Mouse (Mus musculus) lung, embryonic 14.5 days (tissue): ENCODE measurements around the gene Rad50. TPM values are rescaled to one million over a fixed set of nuclear protein-coding genes. Genes with fewer than 3 reads are reported as not detected.

Experiments
- ATAC-seq: fragments of 200-750 bp; cut with Nextera tagmentation; 2 replicates; pipeline ENCODE4 v1.8.0; 2017; ENCODE audit warnings: mild to moderate bottlenecking, moderate TSS enrichment, moderate library complexity; ENCODE audit not compliant: insufficient read depth
- DNase-seq: peaks from one replicate; pipeline ENCODE4 v3.0.0-alpha.2; 2015
- H3K27ac ChIP-seq: fragments of 300-500 bp; sonication (generic); 2 replicates; pipeline ENCODE4 v1.5.1; 2014; ENCODE audit warnings: low read depth, mild to moderate bottlenecking, moderate library complexity
- H3K27me3 ChIP-seq: fragments of 300-500 bp; sonication (generic); 2 replicates; pipeline ENCODE4 v1.6.1; 2014; ENCODE audit warnings: low read length, control low read depth; ENCODE audit not compliant: insufficient read depth
- H3K36me3 ChIP-seq: fragments of 300-500 bp; sonication (generic); 2 replicates; pipeline ENCODE4 v1.6.1; 2014; ENCODE audit warnings: control low read depth; ENCODE audit not compliant: insufficient read depth
- H3K4me1 ChIP-seq: fragments of 300-500 bp; sonication (generic); 2 replicates; pipeline ENCODE4 v1.6.1; 2014; ENCODE audit warnings: antibody characterized with exemption, control low read depth; ENCODE audit not compliant: insufficient read depth
- H3K4me2 ChIP-seq: fragments of 300-500 bp; sonication (generic); 2 replicates; pipeline ENCODE4 v1.6.1; 2014; ENCODE audit warnings: mild to moderate bottlenecking
- H3K4me3 ChIP-seq: fragments of 300-500 bp; sonication (generic); 2 replicates; pipeline ENCODE4 v1.5.1; 2014; ENCODE audit warnings: low read depth, low read length
- H3K9ac ChIP-seq: fragments of 300-500 bp; sonication (generic); 2 replicates; pipeline ENCODE4 v1.6.1; 2014
- H3K9me3 ChIP-seq: fragments of 300-500 bp; sonication (generic); 2 replicates; pipeline ENCODE4 v1.6.1; 2016; ENCODE audit warnings: low read depth, low read length, control low read depth
- CTCF ChIP-seq: IDR thresholded peaks from 2 replicates; pipeline ENCODE4 v1.5.1; 2016; ENCODE audit warnings: antibody characterized with exemption, low read depth
- WGBS: fragments of 180-500 bp; shearing (Covaris S2); extraction: QIAGEN DNeasy Blood & Tissue Kit; methylation state at CpG from one replicate; pipeline ENCODE4 v1.1.7; 2014; 5-methylcytosine and 5-hydroxymethylcytosine counted together
- polyA plus RNA-seq: library from polyadenylated mRNA; unstranded; fragments of >200 nt; fragmentation: Nextera tagmentation; extraction: Ambion mirVana; gene quantifications from 2 replicates; pipeline ENCODE4 v1.2.1, GENCODE M21; 2014

Gene Rad50
- polyA plus RNA-seq, 1 experiment from 2014 or later, result 32.3 TPM

DNA sequence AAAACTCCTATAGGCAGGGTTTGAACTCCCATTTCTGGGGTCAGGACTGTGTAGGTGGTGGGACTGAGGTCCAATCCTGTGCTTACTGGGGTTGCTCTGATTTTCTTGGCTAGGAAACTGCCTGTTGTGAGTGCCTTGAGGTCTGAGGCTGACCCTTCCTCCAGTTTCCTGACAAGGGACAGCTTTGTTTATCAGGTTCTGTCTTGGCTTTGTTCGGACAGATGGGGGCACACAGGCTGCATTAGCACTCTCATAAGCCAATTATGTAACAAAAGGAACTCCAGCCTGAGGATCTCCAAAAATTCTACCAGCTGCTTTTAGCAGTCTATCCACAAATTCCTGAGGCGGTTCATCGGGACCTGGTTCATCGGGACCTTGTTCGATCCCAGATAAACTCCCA lies 35.2 kb upstream of the Rad50 start:
- Histone ChIP-seq H3K27ac (no peak overlapping the region), H3K4me3 (no peak overlapping the region), H3K9me3 (no peaks in the 10 kb centered on the region), H3K36me3 (no peaks in the 10 kb centered on the region), H3K27me3 (no peaks in the 10 kb centered on the region), H3K4me2 (no peak overlapping the region), H3K4me1 (no peaks in the 10 kb centered on the region), H3K9ac (no peak overlapping the region)
- 23% methylated on average over 5 of the region's 5 CpGs for WGBS
- TF ChIP-seq CTCF, result peak; percentile 47
- ATAC-seq, result no peak
- DNase-seq, result peak; percentile 70

DNA sequence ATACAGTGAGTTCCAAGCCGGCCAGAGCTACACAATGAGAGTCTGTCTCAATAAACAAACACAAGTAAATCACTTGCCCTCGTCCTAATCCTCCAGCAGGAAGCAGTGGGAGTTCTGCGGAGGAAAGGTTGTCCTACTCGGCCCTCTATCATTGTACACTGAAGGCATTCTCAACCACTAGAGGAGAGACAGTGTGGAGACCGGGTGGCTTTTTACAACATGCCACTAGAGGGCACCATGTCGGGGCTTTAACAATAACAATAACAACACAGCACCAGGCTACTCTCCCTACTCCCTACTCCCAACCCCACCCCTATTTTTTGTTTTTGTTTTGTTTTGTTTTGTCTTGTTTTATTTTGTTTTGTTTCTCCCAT lies 30.4 kb upstream of the Rad50 start:
- Histone ChIP-seq H3K9ac (no peak overlapping the region), H3K4me1 (no peaks in the 10 kb centered on the region), H3K36me3 (no peaks in the 10 kb centered on the region), H3K27me3 (no peaks in the 10 kb centered on the region), H3K9me3 (no peaks in the 10 kb centered on the region), H3K4me2 (no peak overlapping the region), H3K4me3 (no peak overlapping the region), H3K27ac (no peak overlapping the region)
- TF ChIP-seq CTCF, result peak; percentile 60
- DNase-seq, result peak; percentile 74
- peak; percentile 64; the same call in 1 of the 2 replicates for ATAC-seq
- 22% methylated on average over 6 of the region's 6 CpGs for WGBS

DNA sequence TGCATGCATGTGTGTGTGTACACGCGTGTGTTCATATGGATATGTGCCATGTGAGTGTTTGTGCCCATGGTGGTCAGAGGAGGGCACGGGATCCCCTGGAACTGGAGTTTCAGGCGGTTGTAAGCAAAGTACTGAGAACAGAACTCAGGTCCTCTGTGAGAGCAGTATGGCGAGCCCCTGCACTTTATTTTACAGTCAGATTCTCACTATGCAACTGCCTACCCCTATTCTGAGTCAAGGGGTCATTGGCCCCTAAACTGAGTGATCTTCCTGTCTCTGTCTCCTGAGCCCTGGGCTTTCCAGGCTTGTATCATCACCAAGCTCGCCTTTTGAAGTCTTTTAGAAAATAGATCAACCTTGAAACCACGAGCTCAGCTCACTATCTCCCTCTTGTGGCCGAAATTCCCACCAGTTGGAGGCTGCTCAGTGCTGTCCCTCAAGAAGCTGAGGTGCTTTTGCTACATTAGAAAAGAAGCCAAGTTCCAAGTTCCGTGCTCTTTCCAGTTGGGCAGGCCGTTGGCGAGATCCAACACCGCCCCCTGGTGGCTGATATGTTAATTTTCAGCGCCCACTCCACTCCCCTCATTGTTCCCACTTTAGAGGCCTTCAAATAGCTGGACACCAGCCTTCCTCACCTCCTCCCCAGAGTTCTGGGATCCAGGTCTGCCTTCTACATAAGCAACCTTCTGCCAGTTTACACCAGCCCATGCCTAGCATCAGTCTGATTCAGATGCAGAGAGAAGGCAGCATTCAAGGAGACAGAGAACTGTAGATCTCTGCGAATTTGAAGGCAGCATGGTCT lies 29.9 kb upstream of the Rad50 start:
- Histone ChIP-seq H3K9me3 (no peaks in the 10 kb centered on the region), H3K27ac (no peak overlapping the region), H3K27me3 (no peaks in the 10 kb centered on the region), H3K9ac (no peak overlapping the region), H3K36me3 (no peaks in the 10 kb centered on the region), H3K4me2 (no peak overlapping the region), H3K4me1 (no peaks in the 10 kb centered on the region), H3K4me3 (no peak overlapping the region)
- 45% methylated on average over 14 of the region's 14 CpGs for WGBS
- peak; percentile 88 for ATAC-seq
- peak; percentile 86 for TF ChIP-seq CTCF
- peak; percentile 93 for DNase-seq

DNA sequence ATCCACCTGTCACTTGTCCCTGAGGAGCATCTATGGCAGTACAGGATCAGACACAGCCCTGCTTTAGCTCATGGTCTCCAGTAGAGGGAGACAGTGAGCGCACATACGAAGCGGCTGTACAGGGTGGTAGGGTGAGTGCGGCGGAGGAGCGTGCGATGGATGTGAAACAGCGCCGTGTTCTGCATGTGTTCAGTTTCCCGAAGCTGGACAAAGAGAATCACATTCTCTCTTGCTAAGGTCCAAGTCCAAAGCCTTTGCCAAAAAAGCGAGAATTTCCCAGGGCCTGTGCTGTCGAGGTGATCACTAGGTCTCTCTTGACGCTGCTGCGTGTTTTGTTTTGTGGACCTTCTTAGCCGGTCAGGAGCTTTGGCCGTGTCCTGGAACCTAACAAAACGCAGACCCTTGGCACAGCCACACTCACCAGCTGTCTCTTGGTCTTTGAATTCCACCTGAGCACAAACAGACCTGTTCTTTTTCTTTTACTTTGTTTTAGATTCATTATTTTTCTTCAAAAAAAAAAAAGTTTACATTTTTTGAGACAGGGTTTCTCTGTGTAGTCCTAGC lies 28.6 kb upstream of the Rad50 start:
- Histone ChIP-seq H3K27ac (no peak overlapping the region), H3K4me1 (no peaks in the 10 kb centered on the region), H3K36me3 (no peaks in the 10 kb centered on the region), H3K9me3 (no peaks in the 10 kb centered on the region), H3K9ac (peak overlapping the region; percentile 2; the same call in 1 of the 2 replicates), H3K4me3 (peak overlapping the region; percentile 10; the same call in 1 of the 2 replicates), H3K27me3 (no peaks in the 10 kb centered on the region), H3K4me2 (peak overlapping the region; percentile 48)
- ATAC-seq (peak; percentile 93), DNase-seq (peak; percentile 92)
- peak; percentile 97 for TF ChIP-seq CTCF
- 19% methylated on average over 17 of the region's 17 CpGs for WGBS

DNA sequence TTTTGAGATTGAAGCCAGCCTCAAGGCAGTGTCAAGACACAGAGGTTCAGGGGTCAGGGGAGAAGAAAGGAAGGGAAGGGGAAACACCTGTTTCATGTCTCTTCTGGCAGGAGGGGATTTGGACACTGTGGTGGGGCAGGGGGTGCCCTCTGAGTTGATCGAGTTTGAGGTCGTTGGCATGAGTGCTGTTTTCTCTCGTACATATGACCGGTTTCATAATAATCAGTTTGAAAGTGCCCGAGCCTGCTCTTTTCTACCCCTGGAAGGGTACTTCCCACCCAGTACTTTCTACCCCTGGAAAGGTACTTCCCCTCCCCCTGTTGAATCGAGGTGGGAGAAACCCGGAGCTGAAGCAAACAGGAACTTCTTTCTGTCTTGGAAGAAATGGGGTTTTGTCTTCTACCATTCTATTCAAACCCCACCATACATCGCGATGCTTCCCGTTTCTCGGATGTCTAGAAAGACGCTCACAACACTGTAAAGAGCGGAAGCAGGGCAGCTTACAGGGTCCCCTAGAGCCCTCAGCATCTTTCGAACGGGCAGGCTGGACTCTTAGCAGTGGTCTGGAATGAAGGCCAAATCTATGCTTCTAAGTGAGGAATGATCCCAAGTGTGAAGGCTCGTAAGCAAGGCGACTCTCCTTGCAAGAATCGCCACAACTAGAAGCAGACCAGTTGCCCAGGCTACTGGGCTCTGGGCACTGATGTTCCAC lies 28.0 kb upstream of the Rad50 start:
- Histone ChIP-seq H3K36me3 (no peaks in the 10 kb centered on the region), H3K9me3 (no peaks in the 10 kb centered on the region), H3K4me3 (no peak overlapping the region), H3K27me3 (no peaks in the 10 kb centered on the region), H3K27ac (no peak overlapping the region), H3K4me2 (peak overlapping the region; percentile 48; the same call in 1 of the 2 replicates), H3K9ac (no peak overlapping the region), H3K4me1 (no peaks in the 10 kb centered on the region)
- DNase-seq (no peak), ATAC-seq (no peak)
- TF ChIP-seq CTCF, result no peak
- WGBS, result 65% methylated on average over 18 of the region's 18 CpGs

DNA sequence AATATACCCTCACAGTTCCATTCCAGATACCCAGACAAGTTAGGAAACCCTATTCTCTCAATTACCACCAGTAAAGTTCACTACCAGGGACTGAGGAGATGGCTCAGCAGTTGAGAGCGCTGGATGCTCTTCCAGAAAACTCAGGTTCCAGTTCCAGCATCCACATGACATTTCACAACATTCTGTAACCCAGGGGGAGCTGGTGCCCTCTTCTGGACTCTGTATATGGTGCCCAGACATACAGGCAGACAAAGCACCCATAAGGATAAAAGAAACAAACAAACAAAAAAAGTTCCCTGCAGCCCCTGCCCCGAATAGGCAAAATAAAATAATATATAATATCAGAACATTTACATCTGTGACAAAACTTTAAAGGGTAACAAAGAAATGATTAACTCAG lies 27.3 kb upstream of the Rad50 start:
- no peak overlapping the region for H3K9ac ChIP-seq
- ATAC-seq, result no peak
- H3K4me3 ChIP-seq, result no peak overlapping the region
- TF ChIP-seq CTCF, result no peak
- no peaks in the 10 kb centered on the region for H3K36me3 ChIP-seq
- DNase-seq, result no peak
- no peaks in the 10 kb centered on the region for H3K27me3 ChIP-seq
- no peaks in the 10 kb centered on the region for H3K9me3 ChIP-seq
- H3K27ac ChIP-seq, result no peak overlapping the region
- 74% methylated on average over 2 of the region's 2 CpGs for WGBS
- H3K4me2 ChIP-seq, result no peak overlapping the region
- H3K4me1 ChIP-seq, result no peaks in the 10 kb centered on the region

DNA sequence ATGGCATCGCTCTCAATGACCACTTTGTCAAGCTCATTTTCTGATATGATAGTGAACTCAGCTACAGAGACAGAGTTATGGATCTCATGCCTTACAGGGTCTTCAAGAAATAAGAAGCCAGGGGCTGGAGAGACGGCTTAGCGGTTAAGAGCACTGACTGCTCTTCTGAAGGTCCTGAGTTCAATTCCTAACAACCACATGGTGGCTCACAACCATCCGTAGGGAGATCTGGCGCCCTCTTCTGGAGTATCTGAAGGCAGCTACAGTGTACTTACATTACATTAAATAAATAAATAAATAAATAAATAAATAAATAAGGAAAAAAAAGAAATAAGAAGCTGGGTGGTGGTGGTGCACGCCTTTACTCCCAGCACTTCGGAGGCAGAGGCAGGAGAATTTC lies 26.7 kb upstream of the Rad50 start:
- Histone ChIP-seq H3K4me1 (no peaks in the 10 kb centered on the region), H3K4me2 (no peak overlapping the region), H3K9ac (no peak overlapping the region), H3K9me3 (no peaks in the 10 kb centered on the region), H3K27me3 (no peaks in the 10 kb centered on the region), H3K4me3 (no peak overlapping the region), H3K36me3 (no peaks in the 10 kb centered on the region), H3K27ac (no peak overlapping the region)
- TF ChIP-seq CTCF, result peak; percentile 14; the same call in 1 of the 2 replicates
- ATAC-seq (no peak), DNase-seq (no peak)
- 82% methylated on average over 7 of the region's 7 CpGs for WGBS
